Mouse (Mus musculus) thymus, adult 2 months (tissue): ENCODE measurements around the gene Ptpn6.

Experiments
- CTCF ChIP-seq: fragments of 200-500 bp; IDR thresholded peaks from 2 replicates; pipeline ENCODE4 v1.5.1; 2012; ENCODE audit warnings: mild to moderate bottlenecking, control low read depth, low read length, moderate library complexity, borderline replicate concordance; ENCODE audit not compliant: control insufficient read depth, poor library complexity, insufficient read depth; ENCODE audit errors: extremely low read depth
- POLR2A ChIP-seq: fragments of 200-500 bp; IDR thresholded peaks from 2 replicates; pipeline ENCODE4 v1.6.1; 2012; ENCODE audit warnings: mild to moderate bottlenecking, low read length, control low read depth, moderate library complexity; ENCODE audit not compliant: control insufficient read depth, poor library complexity, insufficient read depth; ENCODE audit errors: extremely low read depth

GRCm38 (mm10) chr6:124787722-124788121 is 49.2 kb upstream of the Ptpn6 start:
- TF ChIP-seq CTCF (no peak), POLR2A (no peak)
